Mouse (Mus musculus): ENCODE measurements around the gene Cacna1i. TPM values are rescaled to one million over a fixed set of nuclear protein-coding genes. Genes with fewer than 3 reads are reported as not detected.
A peak's percentile ranks its signal among the peaks of the same experiment; 100 is the strongest.

Gene Cacna1i
- total and polyA plus RNA-seq, 2 experiments from 2014 or later = 0.58 to 11.1 TPM

DNA sequence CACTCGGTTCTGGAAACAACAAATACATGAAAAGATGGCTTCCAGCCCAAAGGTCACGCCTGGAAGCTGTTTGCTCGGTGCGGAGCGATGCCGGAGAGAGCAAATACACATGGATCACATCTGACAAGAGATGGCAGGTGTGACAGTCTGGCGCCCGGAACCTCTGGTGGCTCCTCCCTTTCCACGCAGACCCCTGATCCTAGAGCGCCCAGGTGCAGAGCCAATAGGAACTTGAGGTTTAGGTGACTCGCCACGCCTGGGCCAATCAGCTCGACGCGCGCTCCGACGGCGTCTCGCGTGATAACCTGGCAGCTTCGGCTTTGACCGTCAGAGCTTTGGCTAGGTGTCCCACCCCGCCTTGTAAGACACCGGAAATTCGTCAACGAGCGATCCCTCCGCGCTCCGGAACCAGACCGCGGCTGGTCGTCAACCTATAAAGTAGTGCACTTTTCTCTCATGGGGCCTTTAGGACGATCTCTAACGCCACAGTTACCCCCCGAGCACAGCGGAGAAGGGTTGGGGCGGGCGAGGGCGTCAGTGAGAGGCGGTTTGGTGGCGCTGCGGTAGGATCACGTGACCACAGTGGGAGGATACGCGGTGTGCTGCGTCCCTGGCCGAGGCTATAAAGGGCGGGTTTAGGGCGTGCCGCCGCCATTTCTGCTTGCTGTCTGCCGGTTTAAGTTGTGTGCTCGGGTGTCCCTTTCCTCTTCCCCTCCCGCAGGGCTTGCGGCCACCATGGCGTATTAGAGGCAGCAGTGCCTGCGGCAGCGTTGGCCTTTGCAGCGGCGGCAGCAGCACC is 32.0 kb upstream of the Cacna1i start, which contains the start of gene Atf4:
TSS of gene Atf4 (plus strand) at position 338 of the 799 bp plus-strand sequence.
- Histone ChIP-seq H3K27ac (ENCODE audit: low read depth, low read length) (peak within 1 kb of the TSS; percentile 100), H3K4me1 (ENCODE audit: insufficient read depth) (peaks cover 22% of the 10 kb centered on the region), H3K36me3 (ENCODE audit: insufficient read depth) (peaks cover 60% of the 10 kb centered on the region), H3K27me3 (ENCODE audit: insufficient read depth, low read length) (no peaks in the 10 kb centered on the region), H3K4me2 (ENCODE audit: low read depth) (peak within 1 kb of the TSS; percentile 97), H3K9ac (peak within 1 kb of the TSS; percentile 100), H3K9me3 (ENCODE audit: low read length) (no peaks in the 10 kb centered on the region), H3K4me3 (ENCODE audit: low read depth, low read length) (peak within 1 kb of the TSS; percentile 93)
- TF ChIP-seq CTCF (IDR thresholded peaks at IDR 0.05; ENCODE audit: low read depth) = no peak
- DNase-seq = peak; percentile 100
- WGBS = 1% methylated on average over 62 of the region's 62 CpGs
- peak; percentile 96 for ATAC-seq

DNA sequence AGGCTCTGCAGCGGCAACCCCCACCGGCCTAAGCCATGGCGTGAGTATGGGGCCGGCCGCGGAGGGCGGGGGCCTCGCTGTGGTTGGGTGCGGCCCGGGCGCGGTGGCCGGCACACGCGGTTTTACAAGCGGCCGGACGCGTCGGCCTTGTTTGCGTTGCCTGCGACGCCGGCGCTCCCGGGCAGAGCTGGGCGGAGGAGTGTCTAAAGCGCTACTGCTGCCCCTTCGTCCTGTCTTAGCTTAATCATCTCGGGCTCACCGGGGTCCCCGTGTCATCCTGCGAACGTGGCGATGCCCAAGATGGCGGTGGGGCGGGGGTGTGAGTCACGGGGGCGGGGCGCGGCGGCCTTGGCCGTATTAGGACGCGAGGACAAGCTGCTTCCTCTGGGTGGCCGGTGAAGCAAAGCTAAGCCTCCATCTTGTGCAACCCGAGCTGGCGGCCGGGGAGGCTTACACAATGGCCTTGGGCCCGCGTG is 31.4 kb upstream of the Cacna1i start:
- Histone ChIP-seq H3K9ac (peak overlapping the region; percentile 100), H3K36me3 (ENCODE audit: insufficient read depth) (peaks cover 59% of the 10 kb centered on the region), H3K4me2 (ENCODE audit: low read depth) (peak overlapping the region; percentile 97), H3K4me1 (ENCODE audit: insufficient read depth) (peaks cover 22% of the 10 kb centered on the region), H3K9me3 (ENCODE audit: low read length) (no peaks in the 10 kb centered on the region), H3K4me3 (ENCODE audit: low read depth, low read length) (peak overlapping the region; percentile 93), H3K27ac (ENCODE audit: low read depth, low read length) (peak overlapping the region; percentile 100), H3K27me3 (ENCODE audit: insufficient read depth, low read length) (no peaks in the 10 kb centered on the region)
- ATAC-seq (peak; percentile 30), DNase-seq (peak; percentile 78)
- no peak for TF ChIP-seq CTCF (IDR thresholded peaks at IDR 0.05; ENCODE audit: low read depth)
- 1% methylated on average over 49 of the region's 51 CpGs for WGBS

DNA sequence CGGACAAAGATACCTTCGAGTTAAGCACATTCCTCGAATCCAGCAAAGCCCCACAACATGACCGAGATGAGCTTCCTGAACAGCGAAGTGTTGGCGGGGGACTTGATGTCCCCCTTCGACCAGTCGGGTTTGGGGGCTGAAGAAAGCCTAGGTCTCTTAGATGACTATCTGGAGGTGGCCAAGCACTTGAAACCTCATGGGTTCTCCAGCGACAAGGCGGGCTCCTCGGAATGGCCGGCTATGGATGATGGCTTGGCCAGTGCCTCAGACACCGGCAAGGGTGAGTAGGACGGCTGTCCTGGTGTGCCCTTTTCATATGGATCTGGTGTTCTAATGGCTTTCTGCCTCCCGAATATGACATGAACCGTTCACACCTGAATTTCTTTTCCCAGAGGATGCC is 30.8 kb upstream of the Cacna1i start:
- Histone ChIP-seq H3K36me3 (ENCODE audit: insufficient read depth) (peaks cover 57% of the 10 kb centered on the region), H3K9ac (peak overlapping the region; percentile 100), H3K27ac (ENCODE audit: low read depth, low read length) (peak overlapping the region; percentile 100), H3K4me2 (ENCODE audit: low read depth) (peak overlapping the region; percentile 97), H3K27me3 (ENCODE audit: insufficient read depth, low read length) (no peaks in the 10 kb centered on the region), H3K4me3 (ENCODE audit: low read depth, low read length) (peak overlapping the region; percentile 93), H3K9me3 (ENCODE audit: low read length) (no peaks in the 10 kb centered on the region), H3K4me1 (ENCODE audit: insufficient read depth) (peaks cover 22% of the 10 kb centered on the region)
- DNase-seq (no peak), ATAC-seq (no peak)
- no peak for TF ChIP-seq CTCF (IDR thresholded peaks at IDR 0.05; ENCODE audit: low read depth)
- WGBS = 10% methylated on average over 16 of the region's 16 CpGs

DNA sequence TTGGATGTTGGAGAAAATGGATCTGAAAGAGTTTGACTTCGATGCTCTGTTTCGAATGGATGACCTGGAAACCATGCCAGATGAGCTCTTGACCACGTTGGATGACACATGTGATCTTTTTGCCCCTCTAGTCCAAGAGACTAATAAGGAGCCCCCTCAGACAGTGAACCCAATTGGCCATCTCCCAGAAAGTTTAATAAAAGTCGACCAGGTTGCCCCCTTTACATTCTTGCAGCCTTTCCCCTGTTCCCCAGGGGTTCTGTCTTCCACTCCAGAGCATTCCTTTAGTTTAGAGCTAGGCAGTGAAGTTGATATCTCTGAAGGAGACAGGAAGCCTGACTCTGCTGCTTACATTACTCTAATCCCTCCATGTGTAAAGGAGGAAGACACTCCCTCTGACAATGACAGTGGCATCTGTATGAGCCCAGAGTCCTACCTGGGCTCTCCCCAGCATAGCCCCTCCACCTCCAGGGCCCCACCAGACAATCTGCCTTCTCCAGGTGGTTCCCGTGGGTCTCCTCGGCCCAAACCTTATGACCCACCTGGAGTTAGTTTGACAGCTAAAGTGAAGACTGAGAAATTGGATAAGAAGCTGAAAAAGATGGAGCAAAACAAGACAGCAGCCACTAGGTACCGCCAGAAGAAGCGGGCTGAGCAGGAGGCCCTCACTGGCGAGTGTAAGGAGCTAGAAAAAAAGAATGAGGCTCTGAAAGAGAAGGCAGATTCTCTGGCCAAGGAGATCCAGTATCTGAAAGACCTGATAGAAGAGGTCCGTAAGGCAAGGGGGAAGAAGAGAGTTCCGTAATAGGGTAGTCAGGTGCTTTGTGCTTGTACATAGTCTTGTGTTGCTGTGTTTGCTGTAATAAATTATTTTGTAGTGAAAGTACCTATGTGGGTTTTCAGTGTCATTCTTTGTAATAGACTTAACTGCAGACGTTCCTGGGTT is 30.1 kb upstream of the Cacna1i start:
- DNase-seq = no peak
- peak overlapping the region; percentile 100 for H3K27ac ChIP-seq (ENCODE audit: low read depth, low read length)

DNA sequence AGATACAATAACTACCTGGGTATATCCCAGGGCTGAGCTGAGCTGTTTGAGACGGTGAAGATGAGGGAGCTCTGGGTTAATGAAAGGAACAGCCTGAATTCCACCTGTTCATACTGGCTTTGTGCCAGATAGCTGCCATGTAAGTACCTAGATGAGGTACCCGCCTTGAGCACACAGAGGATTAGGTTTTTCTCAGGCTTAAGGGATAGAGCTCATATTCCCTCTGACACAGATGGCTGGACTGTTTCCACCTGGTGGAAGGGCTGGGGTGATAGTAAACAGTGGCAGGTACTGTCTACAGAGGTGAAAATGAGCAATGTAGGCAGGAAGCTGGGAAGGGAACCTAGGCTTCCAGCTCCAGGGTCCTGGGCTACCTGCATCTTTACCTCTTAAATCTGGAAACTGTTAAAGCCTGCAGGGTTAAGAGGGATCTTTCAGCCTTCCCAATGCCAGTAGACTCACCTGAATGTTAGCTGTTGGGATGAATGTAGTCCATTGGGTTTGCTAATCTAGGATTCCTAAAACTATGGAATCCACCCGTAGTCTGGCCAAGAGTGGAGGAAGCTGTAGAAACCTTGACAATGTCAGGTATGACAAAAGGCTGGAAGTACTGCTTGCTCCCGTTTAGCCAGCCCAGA is 29.3 kb upstream of the Cacna1i start:
- Histone ChIP-seq H3K27ac (ENCODE audit: low read depth, low read length) (peak overlapping the region; percentile 41; the same call in 1 of the 2 replicates), H3K36me3 (ENCODE audit: insufficient read depth) (peaks cover 50% of the 10 kb centered on the region), H3K4me3 (ENCODE audit: low read depth, low read length) (peak overlapping the region; percentile 93; the same call in 1 of the 2 replicates), H3K4me2 (ENCODE audit: low read depth) (peak overlapping the region; percentile 97), H3K9ac (no peak overlapping the region), H3K27me3 (ENCODE audit: insufficient read depth, low read length) (no peaks in the 10 kb centered on the region), H3K4me1 (ENCODE audit: insufficient read depth) (peaks cover 22% of the 10 kb centered on the region), H3K9me3 (ENCODE audit: low read length) (no peaks in the 10 kb centered on the region)
- no peak for TF ChIP-seq CTCF (IDR thresholded peaks at IDR 0.05; ENCODE audit: low read depth)
- ATAC-seq = no peak
- DNase-seq = no peak
- WGBS = 14% methylated on average over 4 of the region's 4 CpGs

More for the DNA sequence above, 30.1 kb upstream of the Cacna1i start:
- Histone ChIP-seq H3K27me3 (ENCODE audit: insufficient read depth, low read length) (no peaks in the 10 kb centered on the region), H3K4me1 (ENCODE audit: insufficient read depth) (peaks cover 22% of the 10 kb centered on the region), H3K9me3 (ENCODE audit: low read length) (no peaks in the 10 kb centered on the region), H3K36me3 (ENCODE audit: insufficient read depth) (peaks cover 54% of the 10 kb centered on the region), H3K9ac (peak overlapping the region; percentile 100), H3K4me3 (ENCODE audit: low read depth, low read length) (peak overlapping the region; percentile 93), H3K4me2 (ENCODE audit: low read depth) (peak overlapping the region; percentile 97)
- ATAC-seq = no peak
- TF ChIP-seq CTCF (IDR thresholded peaks at IDR 0.05; ENCODE audit: low read depth) = no peak
- 59% methylated on average over 12 of the region's 12 CpGs for WGBS

Data from forebrain, postnatal 0 days (tissue).